Mouse (Mus musculus) hindbrain, postnatal 0 days (tissue): ENCODE results near the gene Mlxip. TPM values are rescaled to one million over a fixed set of nuclear protein-coding genes. Genes with fewer than 3 reads are reported as not detected.

Source experiments
- ATAC-seq: fragments of 200-750 bp; cut with Nextera tagmentation; 2 replicates; pipeline ENCODE4 v1.8.0; 2017; ENCODE audit warnings: mild to moderate bottlenecking, moderate TSS enrichment, moderate library complexity
- DNase-seq: peaks from one replicate; pipeline ENCODE4 v3.0.0-alpha.2; 2015; ENCODE audit warnings: low spot score
- H3K27ac ChIP-seq: fragments of 300-500 bp; sonication (generic); 2 replicates; pipeline ENCODE4 v1.5.1; 2014; ENCODE audit warnings: mild to moderate bottlenecking
- H3K27me3 ChIP-seq: fragments of 300-500 bp; sonication (generic); 2 replicates; pipeline ENCODE4 v1.6.1; 2014; ENCODE audit warnings: low read length, mixed read lengths; ENCODE audit not compliant: insufficient read depth
- H3K36me3 ChIP-seq: fragments of 300-500 bp; sonication (generic); 2 replicates; pipeline ENCODE4 v1.6.1; 2014; ENCODE audit warnings: low read length, mixed read lengths; ENCODE audit not compliant: insufficient read depth
- H3K4me1 ChIP-seq: fragments of 300-500 bp; sonication (generic); 2 replicates; pipeline ENCODE4 v1.6.1; 2014; ENCODE audit warnings: antibody characterized with exemption, low read length, mixed read lengths; ENCODE audit not compliant: insufficient read depth
- H3K4me2 ChIP-seq: fragments of 300-500 bp; sonication (generic); 2 replicates; pipeline ENCODE4 v1.6.1; 2014; ENCODE audit warnings: low read depth, mild to moderate bottlenecking, low read length, moderate library complexity, mixed read lengths
- H3K4me3 ChIP-seq: fragments of 300-500 bp; sonication (generic); 2 replicates; pipeline ENCODE4 v1.5.1; 2014; ENCODE audit warnings: low read length
- H3K9ac ChIP-seq: fragments of 300-500 bp; sonication (generic); replicated peaks from 2 replicates; pipeline ENCODE4 v1.6.1; 2014; ENCODE audit warnings: mild to moderate bottlenecking, low read length, moderate library complexity, mixed read lengths
- H3K9me3 ChIP-seq: fragments of 300-500 bp; sonication (generic); 2 replicates; pipeline ENCODE4 v1.6.1; 2016; ENCODE audit warnings: low read length, mixed read lengths
- CTCF ChIP-seq: IDR thresholded peaks from 2 replicates; pipeline ENCODE4 v1.5.1; 2016; ENCODE audit warnings: antibody characterized with exemption, control low read depth, low read depth
- WGBS: fragments of 180-500 bp; shearing (Covaris S2); extraction: QIAGEN DNeasy Blood & Tissue Kit; methylation state at CpG from one replicate; pipeline ENCODE4 v1.1.7; 2014; 5-methylcytosine and 5-hydroxymethylcytosine counted together
- polyA plus RNA-seq: library from polyadenylated mRNA; unstranded; fragments of >200 nt; fragmentation: Nextera tagmentation; extraction: Ambion mirVana; gene quantifications from 2 replicates; pipeline ENCODE4 v1.2.1, GENCODE M21; 2015
- total RNA-seq: library from RNA; depleted of rRNA; stranded (reverse); fragments of >200 nt; gene quantifications from 2 replicates; pipeline ENCODE4 v1.2.3, GENCODE M21; 2014

The Mlxip gene
- total and polyA plus RNA-seq, 2 experiments from 2014 or later = 12.5 to 16.8 TPM

GRCm38 (mm10) chr5:123396901-123397464 lies 2.4 kb downstream of the Mlxip start:
- H3K9me3 ChIP-seq = no peaks in the 10 kb centered on the region
- no peak overlapping the region for H3K27ac ChIP-seq
- no peaks in the 10 kb centered on the region for H3K27me3 ChIP-seq
- TF ChIP-seq CTCF = no peak
- peak overlapping the region; percentile 84 for H3K9ac ChIP-seq
- 42% methylated on average over 8 of the region's 8 CpGs for WGBS
- peaks cover 28% of the 10 kb centered on the region for H3K4me1 ChIP-seq
- ATAC-seq = no peak
- H3K36me3 ChIP-seq = no peaks in the 10 kb centered on the region
- peak overlapping the region; percentile 68 for H3K4me3 ChIP-seq
- H3K4me2 ChIP-seq = peak overlapping the region; percentile 84
- no peak for DNase-seq

GRCm38 (mm10) chr5:123397786-123398185 lies 3.2 kb downstream of the Mlxip start:
- Histone ChIP-seq H3K9ac (no peak overlapping the region), H3K9me3 (no peaks in the 10 kb centered on the region), H3K27me3 (no peaks in the 10 kb centered on the region), H3K4me2 (peak overlapping the region; percentile 84), H3K4me1 (peaks cover 28% of the 10 kb centered on the region), H3K27ac (no peak overlapping the region), H3K36me3 (no peaks in the 10 kb centered on the region), H3K4me3 (no peak overlapping the region)
- no peak for ATAC-seq
- 80% methylated on average over 11 of the region's 11 CpGs for whole genome bisulfite sequencing
- DNase-seq = no peak
- TF ChIP-seq CTCF = no peak

GRCm38 (mm10) chr5:123398856-123399498 lies 4.4 kb downstream of the Mlxip start:
- Histone ChIP-seq H3K27ac (no peak overlapping the region), H3K9me3 (no peaks in the 10 kb centered on the region), H3K4me1 (peaks cover 28% of the 10 kb centered on the region), H3K4me2 (no peak overlapping the region), H3K9ac (no peak overlapping the region), H3K4me3 (no peak overlapping the region), H3K36me3 (no peaks in the 10 kb centered on the region), H3K27me3 (no peaks in the 10 kb centered on the region)
- 93% methylated on average over 4 of the region's 4 CpGs for WGBS
- ATAC-seq (no peak), DNase-seq (no peak)
- TF ChIP-seq CTCF = no peak

- Histone ChIP-seq H3K4me3 (no peak overlapping the region), H3K9ac (no peak overlapping the region), H3K36me3 (no peaks in the 10 kb centered on the region), H3K4me2 (no peak overlapping the region), H3K4me1 (0 out of 2 replicates have a peak, but pooled peaks cover 5% of the 10 kb centered on the region), H3K9me3 (no peaks in the 10 kb centered on the region), H3K27me3 (no peaks in the 10 kb centered on the region), H3K27ac (no peak overlapping the region)
- 93% methylated on average over 3 of the region's 3 CpGs for WGBS
- ATAC-seq (no peak), DNase-seq (no peak)
- no peak for TF ChIP-seq CTCF
Measured at GRCm38 (mm10) chr5:123404480-123404879, 9.9 kb downstream of the Mlxip start.

GRCm38 (mm10) chr5:123406952-123407351 lies 12.4 kb downstream of the Mlxip start:
- H3K9ac ChIP-seq = no peak overlapping the region

GRCm38 (mm10) chr5:123408176-123408575 lies 13.6 kb downstream of the Mlxip start:
- TF ChIP-seq CTCF = no peak
- 0 out of 2 replicates have a peak, but pooled peaks cover 5% of the 10 kb centered on the region for H3K4me1 ChIP-seq
- DNase-seq = peak; percentile 22
- no peak for ATAC-seq
- no peaks in the 10 kb centered on the region for H3K36me3 ChIP-seq
- H3K27me3 ChIP-seq = no peaks in the 10 kb centered on the region
- 39% methylated on average over 3 of the region's 3 CpGs for WGBS
- H3K9me3 ChIP-seq = no peaks in the 10 kb centered on the region
- H3K9ac ChIP-seq = no peak overlapping the region
- no peak overlapping the region for H3K4me2 ChIP-seq
- H3K27ac ChIP-seq = no peak overlapping the region
- no peak overlapping the region for H3K4me3 ChIP-seq

More at GRCm38 (mm10) chr5:123406952-123407351, 12.4 kb downstream of the Mlxip start:
- Histone ChIP-seq H3K27me3 (no peaks in the 10 kb centered on the region), H3K4me3 (no peak overlapping the region), H3K9me3 (no peaks in the 10 kb centered on the region), H3K4me2 (no peak overlapping the region), H3K36me3 (no peaks in the 10 kb centered on the region), H3K27ac (no peak overlapping the region), H3K4me1 (0 out of 2 replicates have a peak, but pooled peaks cover 5% of the 10 kb centered on the region)
- ATAC-seq = no peak
- 54% methylated on average over 2 of the region's 2 CpGs for WGBS
- no peak for TF ChIP-seq CTCF
- no peak for DNase-seq

- H3K27ac ChIP-seq = no peak overlapping the region
- DNase-seq = no peak
- H3K4me2 ChIP-seq = no peak overlapping the region
- no peak overlapping the region for H3K9ac ChIP-seq
- no peak for ATAC-seq
- no peaks in the 10 kb centered on the region for H3K36me3 ChIP-seq
- H3K4me3 ChIP-seq = no peak overlapping the region
- WGBS = 90% methylated on average over 4 of the region's 4 CpGs
- H3K27me3 ChIP-seq = no peaks in the 10 kb centered on the region
- no peak for TF ChIP-seq CTCF
- H3K4me1 ChIP-seq = 0 out of 2 replicates have a peak, but pooled peaks cover 14% of the 10 kb centered on the region
- H3K9me3 ChIP-seq = no peaks in the 10 kb centered on the region
Measured at GRCm38 (mm10) chr5:123412193-123412592, 17.6 kb downstream of the Mlxip start.
